Mouse (Mus musculus) adrenal gland, postnatal 14 days (tissue): Measurements from ENCODE around the gene Ttc7b. TPM values are rescaled to one million over a fixed set of nuclear protein-coding genes. Genes with fewer than 3 reads are reported as not detected.

ENCODE experiments used
- DNase-seq: peaks from one replicate; pipeline ENCODE4 v3.0.0; 2021; ENCODE audit warnings: mixed read lengths
- total RNA-seq: library from RNA; stranded (reverse); gene quantifications from 2 replicates; pipeline ENCODE4 v1.2.3, GENCODE M21; 2021

Gene Ttc7b
- total RNA-seq, 1 experiment from 2014 or later = 72.5 TPM

DNA sequence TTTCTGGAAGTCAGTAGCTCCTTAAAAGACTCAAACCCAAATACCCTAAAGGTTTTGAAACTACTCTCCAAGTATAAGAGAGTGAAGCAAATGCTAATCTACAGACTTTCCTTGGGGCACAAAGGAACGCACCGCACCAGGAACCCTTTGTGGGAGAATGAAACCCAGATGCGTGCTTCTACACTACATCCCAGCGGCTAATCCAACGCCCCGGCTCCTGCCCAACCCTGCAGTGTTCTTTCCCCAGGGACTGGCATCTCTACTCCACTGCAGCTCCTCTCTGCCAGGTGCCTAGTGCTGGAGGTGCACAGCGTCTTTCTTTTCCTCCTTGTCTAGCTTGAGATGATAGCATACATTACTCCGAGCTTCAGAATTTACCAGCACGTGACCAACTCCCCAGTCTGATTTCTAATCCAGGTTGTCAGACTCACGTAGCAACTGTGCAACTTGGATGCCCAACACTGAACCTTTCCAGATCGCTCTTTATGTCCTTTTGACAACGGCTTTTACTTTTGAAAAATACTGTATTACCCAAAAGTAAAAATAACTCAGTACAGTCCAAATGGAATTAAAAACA is 72.8 kb downstream of the Ttc7b start:
- DNase-seq = no peak

- DNase-seq = no peak
These were observed 73.5 kb downstream of the Ttc7b start for GRCm38 (mm10) chr12:100447161-100447560.

GRCm38 (mm10) chr12:100445686-100446085 is 74.9 kb downstream of the Ttc7b start:
- DNase-seq = no peak

DNA sequence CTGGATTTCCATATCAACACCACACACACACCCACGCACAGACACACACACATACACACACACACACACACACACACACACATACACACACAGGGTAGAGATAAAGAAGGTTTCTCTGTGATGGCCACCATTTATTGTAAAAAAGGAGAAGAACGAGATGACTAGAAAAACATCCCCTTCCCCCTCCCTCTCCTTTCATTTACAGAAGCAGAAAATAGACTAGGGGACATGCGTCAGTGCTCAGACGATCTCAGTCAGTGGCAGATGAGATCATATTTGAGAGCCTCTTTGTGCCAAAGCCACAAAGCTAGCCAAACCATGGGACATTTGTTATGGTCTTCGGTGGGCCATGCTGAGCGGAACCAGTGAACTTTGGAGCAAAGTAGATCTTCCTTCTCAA is 75.4 kb downstream of the Ttc7b start:
- no peak for DNase-seq

DNA sequence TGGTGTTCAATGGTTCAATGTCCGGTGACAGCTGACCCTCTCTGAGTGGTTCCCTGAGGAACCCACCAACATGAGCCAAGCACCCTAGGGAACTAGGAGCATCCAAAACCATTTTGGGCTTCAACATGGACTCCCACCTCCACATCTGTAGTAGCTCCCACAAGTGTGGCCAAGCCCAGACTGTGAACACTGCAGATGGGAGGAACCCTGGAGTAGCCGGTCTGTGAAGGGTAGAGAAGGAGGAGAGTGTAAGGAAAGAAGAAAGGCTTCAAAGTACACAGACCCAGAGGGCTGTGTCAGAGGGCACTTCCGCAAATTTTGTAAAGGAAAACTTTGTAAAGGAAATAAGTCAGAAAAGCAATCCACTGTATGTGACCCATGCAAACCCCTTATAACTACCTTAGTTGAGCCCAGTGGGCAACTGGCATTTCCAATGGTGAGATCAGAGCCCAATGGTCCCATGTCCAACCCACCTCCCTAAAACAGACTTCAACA is 75.9 kb downstream of the Ttc7b start:
- no peak for DNase-seq

- DNase-seq = no peak
These were observed 77.2 kb downstream of the Ttc7b start for GRCm38 (mm10) chr12:100443452-100443851.

GRCm38 (mm10) chr12:100441609-100442008 is 79.0 kb downstream of the Ttc7b start:
- DNase-seq = no peak

DNA sequence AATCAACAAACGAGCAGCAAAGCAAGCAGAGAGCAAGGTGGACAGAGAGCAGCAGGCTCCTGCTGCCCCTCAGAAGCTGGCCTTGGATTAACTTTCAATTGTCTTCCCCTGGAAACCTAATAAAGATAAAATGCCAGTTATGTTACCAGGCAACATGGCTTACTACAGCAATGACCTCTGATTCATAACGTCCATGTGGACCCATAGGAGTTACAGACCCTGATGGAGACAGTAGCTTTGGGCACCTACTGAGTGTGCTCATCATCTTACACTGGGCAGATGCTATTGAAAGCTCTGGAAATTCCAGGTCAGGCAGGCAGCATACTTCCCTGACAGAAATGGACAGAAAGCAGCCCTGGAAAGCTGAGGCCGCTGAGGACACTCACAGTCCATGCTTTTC is 80.7 kb downstream of the Ttc7b start:
- DNase-seq = no peak

DNA sequence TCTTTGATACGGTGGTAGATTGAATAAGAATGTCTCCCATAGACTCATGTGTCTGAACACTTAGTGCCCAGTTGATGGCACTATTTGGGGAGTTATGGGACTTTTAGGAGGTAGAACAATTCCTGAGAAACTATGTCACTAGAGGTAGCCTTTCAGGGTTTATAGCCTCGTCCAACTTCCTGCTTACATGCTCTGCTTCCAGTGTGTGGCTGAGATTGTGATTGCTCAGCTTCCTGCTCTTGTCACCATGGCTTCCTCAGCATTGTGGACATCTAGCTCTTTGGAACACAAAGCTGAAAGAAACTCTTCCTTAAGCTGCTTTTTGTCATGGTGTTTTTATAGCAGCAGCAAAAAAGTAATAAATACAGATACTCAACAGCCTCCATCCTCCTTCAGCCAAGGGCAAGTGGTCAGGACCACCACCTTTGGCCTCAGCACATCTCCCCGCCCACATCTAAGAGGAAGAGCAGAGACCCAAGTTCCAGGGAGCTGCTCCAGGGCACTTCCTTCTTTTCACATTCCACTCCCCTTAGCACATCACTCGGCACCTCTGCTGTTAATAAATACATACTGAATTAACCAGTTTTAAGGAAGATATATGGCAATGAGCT is 81.4 kb downstream of the Ttc7b start:
- DNase-seq = no peak

GRCm38 (mm10) chr12:100438509-100438908 is 82.1 kb downstream of the Ttc7b start:
- no peak for DNase-seq

DNA sequence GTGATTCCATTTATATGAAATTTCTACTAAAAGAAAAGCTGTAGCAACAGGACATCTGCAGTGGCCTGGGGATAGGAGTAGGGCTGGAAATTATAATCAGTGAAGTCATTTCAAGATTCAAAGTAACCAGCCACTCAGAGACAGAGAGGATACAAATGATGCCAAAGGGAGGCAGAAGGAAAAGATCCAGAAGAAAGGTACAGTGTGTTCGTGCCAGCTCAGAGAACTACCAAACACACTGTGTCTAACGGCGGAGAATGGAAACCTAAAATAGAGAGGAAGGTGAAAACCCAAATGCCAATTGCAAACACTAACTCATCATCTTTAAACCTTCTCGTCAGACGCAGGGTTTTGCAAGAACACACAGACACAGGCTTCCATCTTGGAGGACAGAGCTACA is 82.8 kb downstream of the Ttc7b start:
- DNase-seq = no peak

DNA sequence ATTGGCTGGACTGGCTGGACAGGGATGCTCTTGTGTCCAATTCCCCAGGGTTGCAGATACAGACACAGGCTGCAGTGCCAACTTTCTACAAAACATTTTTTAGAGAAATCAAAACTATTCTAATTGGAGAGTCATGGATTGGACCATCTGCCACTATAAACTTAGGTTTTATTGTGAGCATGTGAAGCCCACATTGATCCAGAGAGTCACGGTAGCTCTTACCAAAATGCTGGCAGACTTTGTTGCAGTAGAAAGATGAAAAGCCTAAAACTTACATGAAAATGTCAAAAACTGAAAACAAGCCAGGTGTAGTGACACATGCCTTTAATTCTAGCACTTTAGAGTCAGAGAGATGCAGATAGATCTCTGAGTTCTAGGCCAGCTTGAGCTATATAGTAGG is 84.9 kb downstream of the Ttc7b start:
- DNase-seq = no peak

DNA sequence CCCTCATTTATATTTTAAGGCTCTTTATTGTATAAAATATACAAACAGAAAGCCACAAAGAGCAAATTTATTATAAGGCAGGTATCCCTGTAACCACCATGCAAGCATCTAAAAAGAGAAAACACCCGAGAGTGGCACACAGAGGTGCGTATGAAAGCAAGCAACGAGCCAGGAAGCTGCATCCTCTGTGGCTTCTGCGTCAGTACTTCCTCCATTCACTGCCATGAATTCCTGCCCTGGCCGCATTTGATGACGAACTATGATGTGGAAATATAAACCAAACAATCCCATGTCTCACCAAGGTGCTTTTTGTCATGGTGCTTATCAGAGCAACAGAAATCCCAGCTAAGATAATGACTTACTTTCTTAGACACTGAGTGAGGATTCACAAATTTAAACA is 88.8 kb downstream of the Ttc7b start:
- no peak for DNase-seq

- no peak for DNase-seq
These were observed 91.1 kb downstream of the Ttc7b start for GRCm38 (mm10) chr12:100429414-100430114.

DNA sequence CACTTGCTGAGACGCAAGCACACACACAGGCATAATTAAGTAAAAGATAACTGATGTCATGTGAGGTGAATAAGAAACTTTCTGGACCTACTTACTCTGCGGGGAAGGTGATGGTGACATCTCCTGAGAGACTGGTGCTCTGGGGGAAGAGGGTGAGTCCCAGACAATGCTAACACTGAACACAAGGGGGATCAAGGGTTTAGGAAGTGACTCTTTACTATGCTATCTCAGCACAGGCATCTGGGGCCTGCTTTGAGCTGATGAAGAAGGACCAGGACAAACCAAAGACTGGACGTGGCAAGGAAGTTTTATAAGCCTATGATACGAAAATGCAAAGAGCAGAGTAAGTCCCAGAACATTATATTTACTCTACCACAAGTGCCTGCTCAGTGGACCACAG is 92.4 kb downstream of the Ttc7b start:
- no peak for DNase-seq

DNA sequence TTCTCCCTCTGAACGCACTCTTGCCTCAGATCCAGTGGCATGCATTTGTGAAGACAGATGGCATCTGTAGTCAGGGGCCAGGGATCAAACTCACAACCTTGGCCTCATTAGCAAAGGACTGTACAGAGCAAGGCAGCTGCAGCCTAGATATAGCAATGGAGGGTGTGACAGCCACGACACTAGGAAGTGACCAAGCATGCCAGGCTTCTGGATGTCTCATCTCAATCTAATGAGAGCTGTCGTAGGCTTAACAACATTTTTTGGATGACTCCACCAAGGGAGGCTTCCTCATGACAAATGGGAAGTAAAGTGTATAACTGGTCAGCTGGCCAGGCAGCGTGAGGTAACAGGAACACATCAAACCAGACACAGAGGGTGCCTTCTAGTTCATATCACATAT is 94.4 kb downstream of the Ttc7b start:
- peak; percentile 47 for DNase-seq

GRCm38 (mm10) chr12:100425028-100425427 is 95.6 kb downstream of the Ttc7b start:
- DNase-seq = no peak

DNA sequence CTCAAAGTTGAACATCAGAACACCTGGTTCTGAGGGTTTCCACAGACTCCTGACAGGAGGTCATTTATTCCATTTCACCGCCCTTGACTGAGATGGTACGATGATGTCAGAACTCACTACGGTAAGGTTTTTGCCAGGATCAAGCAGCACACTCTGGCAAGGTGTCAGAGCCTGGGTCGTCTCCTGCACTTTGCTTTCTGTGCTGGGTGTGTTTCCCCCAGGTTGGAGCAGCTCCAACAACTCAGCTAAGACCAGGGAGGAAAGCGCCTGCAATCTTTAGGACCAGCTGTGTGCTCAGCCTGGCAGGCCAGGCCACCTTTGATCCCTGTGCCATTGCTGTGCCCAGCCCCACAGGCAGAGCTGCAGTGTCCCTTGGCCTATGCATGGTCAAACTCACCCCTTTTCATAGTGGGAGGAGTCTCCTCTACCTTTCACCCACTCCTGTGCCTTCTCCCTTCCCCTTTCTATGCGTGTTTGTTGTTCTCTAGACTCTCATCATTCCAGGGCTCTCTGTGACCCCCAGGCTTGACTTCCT is 98.3 kb downstream of the Ttc7b start:
- DNase-seq = peak; percentile 26

GRCm38 (mm10) chr12:100421538-100421937 is 99.1 kb downstream of the Ttc7b start:
- DNase-seq = peak; percentile 37

GRCm38 (mm10) chr12:100420903-100421302 is 99.7 kb downstream of the Ttc7b start:
- no peak for DNase-seq

DNA sequence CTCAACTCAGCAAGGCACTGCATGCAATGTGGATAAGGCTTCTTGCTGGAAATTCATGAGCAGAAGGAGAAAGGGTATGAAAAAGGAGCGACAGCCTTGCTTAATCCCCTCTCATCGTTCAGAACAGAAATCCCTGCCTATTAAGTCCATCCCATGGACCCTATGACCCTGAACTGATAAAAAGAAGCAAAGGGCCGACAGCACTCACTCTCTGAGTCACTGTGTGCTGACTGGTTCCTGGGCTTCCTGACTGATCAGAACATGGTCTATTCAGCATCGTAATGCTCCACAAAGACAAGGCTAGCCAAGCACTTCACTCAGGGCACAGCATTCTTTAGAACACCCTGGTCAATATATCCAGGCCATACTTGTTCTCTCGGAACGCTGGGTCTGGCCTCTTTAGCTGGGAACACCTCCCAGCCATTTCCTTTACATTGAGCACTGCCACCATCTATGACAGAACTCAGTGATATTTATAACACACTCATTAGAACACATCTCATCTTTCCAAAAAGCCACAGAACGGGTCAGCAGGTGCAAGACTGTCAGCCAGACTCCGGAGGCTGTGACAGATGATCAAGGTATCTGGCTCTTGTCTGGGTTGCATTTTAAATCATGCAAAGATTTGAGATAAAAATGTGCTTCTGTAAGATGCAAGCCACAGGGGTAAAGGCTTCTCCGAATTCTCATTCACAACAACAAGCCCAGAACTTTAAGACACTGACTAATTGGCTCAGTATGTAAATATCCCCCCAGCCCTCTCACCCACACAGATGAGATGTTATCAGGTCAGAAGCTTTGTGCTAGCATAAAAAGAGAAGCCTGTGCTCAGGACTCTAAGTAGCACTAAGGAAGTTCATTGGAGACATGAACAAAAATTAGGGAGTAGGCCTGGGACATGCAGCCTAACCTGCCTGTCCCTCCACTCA is 100.4 kb downstream of the Ttc7b start:
- no peak for DNase-seq

DNA sequence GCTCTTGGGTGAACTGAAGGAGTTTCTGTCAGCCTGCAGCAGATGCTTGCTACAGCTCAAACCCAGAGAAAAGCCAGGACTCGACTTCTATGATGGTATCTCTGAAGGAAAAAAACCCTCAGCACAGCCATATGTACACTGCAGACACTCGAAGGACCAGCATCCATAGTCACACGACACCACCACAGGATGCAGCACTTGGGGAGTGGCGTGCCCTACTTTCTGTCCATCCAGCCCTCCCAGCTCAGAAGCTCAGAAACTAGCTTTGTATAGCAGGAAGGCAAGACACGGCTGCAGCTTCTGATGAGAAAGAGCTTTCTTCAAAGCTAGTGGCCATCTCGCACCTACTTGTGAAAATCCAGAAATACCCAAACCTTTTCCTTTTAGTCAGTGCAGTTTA is 104.8 kb downstream of the Ttc7b start:
- DNase-seq = no peak
